Mouse (Mus musculus): ENCODE measurements around the gene Uap1. TPM values are rescaled to one million over a fixed set of nuclear protein-coding genes. Genes with fewer than 3 reads are reported as not detected.

The Uap1 gene
- total and polyA plus RNA-seq, 2 experiments from 2014 or later: 48.5 to 58.0 TPM

DNA sequence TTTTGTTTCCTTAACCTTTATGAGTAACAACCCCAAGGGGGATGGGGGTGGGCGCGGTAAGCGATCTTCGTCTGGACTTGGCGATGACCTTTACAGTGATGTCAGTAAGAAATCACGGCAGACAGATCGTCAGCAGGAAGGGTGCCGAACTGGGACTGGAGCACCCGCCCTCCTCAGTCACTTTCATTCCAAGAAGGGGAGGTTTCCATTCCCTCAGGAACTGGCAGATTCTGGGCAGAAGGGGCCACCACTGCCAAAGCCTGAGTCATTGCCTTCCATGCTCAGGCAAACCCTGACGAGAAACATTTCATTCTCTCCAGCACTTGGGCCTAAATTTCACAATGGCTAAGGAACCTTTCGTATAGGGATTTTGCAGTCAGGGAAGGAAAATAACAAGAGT is 13.8 kb upstream of the Uap1 start:
- Histone ChIP-seq H3K36me3 (ENCODE audit: insufficient read depth) (peaks cover 12% of the 10 kb centered on the region), H3K9ac (no peak overlapping the region), H3K4me2 (ENCODE audit: low read depth) (no peak overlapping the region), H3K27me3 (ENCODE audit: insufficient read depth, low read length) (no peaks in the 10 kb centered on the region), H3K27ac (ENCODE audit: low read depth, low read length) (no peak overlapping the region), H3K9me3 (ENCODE audit: low read length) (no peaks in the 10 kb centered on the region), H3K4me1 (ENCODE audit: insufficient read depth) (no peaks in the 10 kb centered on the region), H3K4me3 (ENCODE audit: low read depth, low read length) (no peak overlapping the region)
- no peak for TF ChIP-seq CTCF (IDR thresholded peaks at IDR 0.05; ENCODE audit: low read depth)
- 79% methylated on average over 11 of the region's 11 CpGs for whole genome bisulfite sequencing
- ATAC-seq (no peak), DNase-seq (no peak)

DNA sequence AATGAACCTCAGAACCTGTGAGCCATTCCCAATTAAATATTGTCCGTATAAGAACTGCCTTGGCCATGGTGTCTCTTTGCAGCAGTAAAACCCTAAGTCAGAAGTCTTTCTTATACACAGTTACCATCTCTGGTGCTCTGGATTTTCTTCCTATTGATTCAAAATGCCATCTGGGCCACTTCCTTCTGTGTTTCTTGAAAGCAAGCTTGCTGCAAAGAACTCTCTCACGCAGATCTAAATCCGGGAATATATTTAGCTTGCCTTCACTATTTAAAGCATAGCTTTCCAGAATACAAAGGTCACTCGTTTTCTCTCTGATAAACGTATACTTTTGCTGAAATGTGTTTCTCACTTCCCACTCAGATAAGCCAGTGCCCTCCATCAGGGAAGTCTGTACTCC is 11.8 kb upstream of the Uap1 start:
- TF ChIP-seq CTCF (IDR thresholded peaks at IDR 0.05; ENCODE audit: low read depth): no peak
- Histone ChIP-seq H3K9me3 (ENCODE audit: low read length) (no peaks in the 10 kb centered on the region), H3K4me1 (ENCODE audit: insufficient read depth) (no peaks in the 10 kb centered on the region), H3K27ac (ENCODE audit: low read depth, low read length) (peak overlapping the region; percentile 64), H3K4me2 (ENCODE audit: low read depth) (no peak overlapping the region), H3K36me3 (ENCODE audit: insufficient read depth) (no peaks in the 10 kb centered on the region), H3K9ac (no peak overlapping the region), H3K27me3 (ENCODE audit: insufficient read depth, low read length) (no peaks in the 10 kb centered on the region), H3K4me3 (ENCODE audit: low read depth, low read length) (no peak overlapping the region)
- 72% methylated on average over 5 of the region's 5 CpGs for WGBS
- ATAC-seq (peak; percentile 42), DNase-seq (peak; percentile 31)

DNA sequence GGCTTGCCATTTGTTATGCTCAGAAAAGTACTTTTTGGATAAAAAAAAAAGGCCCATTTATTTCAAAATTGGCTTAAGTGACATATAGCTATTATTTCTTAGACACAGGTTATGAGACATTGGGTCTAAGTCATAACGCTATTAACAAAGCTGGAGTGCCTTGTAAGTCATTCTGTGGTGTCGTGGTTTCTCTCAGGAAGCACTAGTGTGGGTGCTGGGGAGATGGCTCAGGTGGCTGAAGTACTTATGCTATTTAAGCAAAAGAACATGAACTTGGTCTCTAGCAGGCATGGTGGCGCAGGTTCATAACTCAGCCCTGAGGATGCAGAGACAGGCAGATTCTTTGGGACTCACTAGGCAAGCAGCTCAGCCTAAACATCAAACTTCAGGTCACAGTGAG is 10.4 kb upstream of the Uap1 start:
- no peak for TF ChIP-seq CTCF (IDR thresholded peaks at IDR 0.05; ENCODE audit: low read depth)
- no peaks in the 10 kb centered on the region for H3K36me3 ChIP-seq (ENCODE audit: insufficient read depth)
- no peak for DNase-seq
- WGBS: 89% methylated on average over 3 of the region's 3 CpGs
- H3K4me1 ChIP-seq (ENCODE audit: insufficient read depth): no peaks in the 10 kb centered on the region
- H3K9me3 ChIP-seq (ENCODE audit: low read length): no peaks in the 10 kb centered on the region
- H3K9ac ChIP-seq: no peak overlapping the region
- H3K4me3 ChIP-seq (ENCODE audit: low read depth, low read length): no peak overlapping the region
- no peaks in the 10 kb centered on the region for H3K27me3 ChIP-seq (ENCODE audit: insufficient read depth, low read length)
- H3K4me2 ChIP-seq (ENCODE audit: low read depth): no peak overlapping the region
- no peak for ATAC-seq
- no peak overlapping the region for H3K27ac ChIP-seq (ENCODE audit: low read depth, low read length)

DNA sequence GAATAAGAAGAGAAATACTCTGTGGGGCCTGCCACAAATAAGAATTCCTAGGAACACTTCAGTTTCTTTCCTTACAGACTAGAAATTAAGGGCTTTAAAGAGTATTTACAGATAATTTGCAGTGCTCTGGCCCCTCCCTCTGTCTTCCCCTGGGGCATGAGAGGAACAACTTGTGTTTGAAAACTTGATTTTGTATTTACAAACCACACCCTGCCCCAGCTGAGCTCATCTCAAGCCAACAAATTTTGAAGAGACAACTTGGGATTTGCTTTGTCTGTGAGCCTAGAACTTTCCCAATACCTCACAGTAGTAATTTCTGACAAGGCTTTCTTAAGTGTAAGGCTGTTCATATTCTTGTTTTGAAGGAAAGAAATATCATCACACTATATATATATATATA is 7.9 kb upstream of the Uap1 start:
- Histone ChIP-seq H3K4me3 (ENCODE audit: low read depth, low read length) (no peak overlapping the region), H3K27me3 (ENCODE audit: insufficient read depth, low read length) (no peaks in the 10 kb centered on the region), H3K9ac (no peak overlapping the region), H3K4me2 (ENCODE audit: low read depth) (no peak overlapping the region), H3K4me1 (ENCODE audit: insufficient read depth) (no peaks in the 10 kb centered on the region), H3K9me3 (ENCODE audit: low read length) (no peaks in the 10 kb centered on the region), H3K27ac (ENCODE audit: low read depth, low read length) (no peak overlapping the region), H3K36me3 (ENCODE audit: insufficient read depth) (no peaks in the 10 kb centered on the region)
- no peak for TF ChIP-seq CTCF (IDR thresholded peaks at IDR 0.05; ENCODE audit: low read depth)
- ATAC-seq (no peak), DNase-seq (no peak)

DNA sequence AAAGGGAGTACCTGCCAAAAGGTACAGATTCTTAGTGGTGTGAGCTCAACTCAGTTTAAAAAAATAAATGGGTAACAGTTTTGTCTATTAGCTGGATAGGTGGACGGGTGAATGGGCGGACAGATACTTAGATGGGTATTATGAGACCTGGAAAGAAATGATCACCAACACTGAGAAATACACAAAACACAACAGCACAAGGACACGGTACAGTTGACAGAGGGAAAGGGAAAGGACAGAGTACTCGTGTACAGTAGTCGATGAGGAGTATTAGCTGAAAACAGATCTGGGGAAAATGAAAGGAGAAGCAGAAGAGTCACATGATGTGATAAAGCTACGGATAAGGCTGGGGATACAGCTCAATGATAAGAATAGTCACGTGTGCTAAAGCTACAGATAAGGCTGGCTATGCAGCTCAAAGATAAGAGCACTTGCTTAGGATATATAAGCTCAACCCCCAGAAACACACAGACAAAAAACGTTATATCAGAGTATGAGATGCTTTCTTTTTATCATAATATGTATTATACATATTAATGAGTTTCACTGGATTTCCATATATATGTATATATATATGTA is 2.0 kb upstream of the Uap1 start:
- no peaks in the 10 kb centered on the region for H3K27me3 ChIP-seq (ENCODE audit: insufficient read depth, low read length)
- no peaks in the 10 kb centered on the region for H3K9me3 ChIP-seq (ENCODE audit: low read length)
- H3K36me3 ChIP-seq (ENCODE audit: insufficient read depth): no peaks in the 10 kb centered on the region
- H3K9ac ChIP-seq: no peak overlapping the region
- no peak overlapping the region for H3K4me3 ChIP-seq (ENCODE audit: low read depth, low read length)
- DNase-seq: no peak
- no peak for ATAC-seq
- no peak overlapping the region for H3K27ac ChIP-seq (ENCODE audit: low read depth, low read length)
- no peak for TF ChIP-seq CTCF (IDR thresholded peaks at IDR 0.05; ENCODE audit: low read depth)
- 0 out of 2 replicates have a peak, but pooled peaks cover 10% of the 10 kb centered on the region for H3K4me1 ChIP-seq (ENCODE audit: insufficient read depth)
- 89% methylated on average over 8 of the region's 8 CpGs for WGBS
- H3K4me2 ChIP-seq (ENCODE audit: low read depth): no peak overlapping the region

DNA sequence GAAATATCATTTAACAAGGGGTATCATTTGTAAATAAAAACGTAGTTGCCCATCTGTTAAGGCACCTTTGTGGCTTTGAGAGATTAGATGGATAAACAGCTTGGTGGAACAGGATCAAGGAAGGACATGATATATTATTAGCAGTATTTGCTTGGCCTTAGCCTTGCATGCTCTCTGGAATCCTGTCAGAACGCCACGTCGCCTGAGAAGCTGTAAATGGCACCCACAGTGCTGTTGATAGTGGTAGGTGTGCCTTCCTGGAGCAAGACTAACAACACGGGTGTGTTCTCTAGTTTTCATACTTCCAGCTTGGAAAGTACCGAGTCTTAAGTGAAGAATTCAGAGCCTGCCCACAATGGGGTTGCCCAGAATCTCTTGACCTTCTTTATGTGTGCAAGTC is 1.1 kb upstream of the Uap1 start:
- H3K4me2 ChIP-seq (ENCODE audit: low read depth): no peak overlapping the region
- H3K4me1 ChIP-seq (ENCODE audit: insufficient read depth): 0 out of 2 replicates have a peak, but pooled peaks cover 10% of the 10 kb centered on the region
- ATAC-seq (no peak), DNase-seq (no peak)
- no peak overlapping the region for H3K27ac ChIP-seq (ENCODE audit: low read depth, low read length)
- 53% methylated on average over 6 of the region's 6 CpGs for WGBS
- no peak overlapping the region for H3K4me3 ChIP-seq (ENCODE audit: low read depth, low read length)
- no peaks in the 10 kb centered on the region for H3K9me3 ChIP-seq (ENCODE audit: low read length)
- no peak for TF ChIP-seq CTCF (IDR thresholded peaks at IDR 0.05; ENCODE audit: low read depth)
- no peaks in the 10 kb centered on the region for H3K27me3 ChIP-seq (ENCODE audit: insufficient read depth, low read length)
- H3K9ac ChIP-seq: no peak overlapping the region
- no peaks in the 10 kb centered on the region for H3K36me3 ChIP-seq (ENCODE audit: insufficient read depth)

DNA sequence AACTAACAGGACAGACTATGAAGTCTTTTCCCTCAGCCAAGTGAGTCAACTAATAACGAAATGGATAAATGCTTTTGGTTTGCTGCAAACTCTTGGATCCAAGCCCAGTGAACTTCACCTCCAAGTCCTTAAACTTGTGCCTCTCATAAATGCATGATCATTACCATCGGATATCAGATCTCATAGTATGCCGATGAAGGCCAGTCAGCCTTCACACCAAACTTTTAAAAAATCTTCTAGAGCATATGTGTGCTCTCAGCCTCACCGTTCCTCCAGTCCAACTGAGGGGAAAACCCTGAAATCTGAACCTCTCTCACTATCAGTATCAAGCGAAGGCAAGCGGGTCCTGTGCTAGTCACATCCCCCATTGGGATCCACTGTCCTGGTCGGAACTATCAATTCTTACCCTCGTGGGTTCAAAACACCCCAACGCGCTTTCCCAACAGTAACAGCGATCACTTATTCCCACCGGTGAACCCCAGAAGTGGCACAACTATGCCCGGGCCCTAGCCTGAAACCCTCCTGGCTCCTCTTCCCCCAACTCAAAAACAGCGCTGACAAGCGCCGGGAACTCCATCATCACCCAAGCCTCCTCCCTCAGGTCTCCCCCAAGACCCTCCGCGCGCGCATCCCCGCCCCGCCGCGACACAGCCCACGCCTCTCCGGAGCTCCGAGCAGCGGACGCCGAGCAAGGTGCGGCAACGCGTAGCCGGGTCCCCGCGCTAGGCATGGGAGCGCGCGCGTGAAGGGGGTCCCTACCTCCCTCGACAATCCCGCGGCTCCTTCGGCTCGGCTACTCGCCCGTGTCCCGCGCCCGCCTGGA is 555 bp downstream of the Uap1 start:
- DNase-seq: no peak
- H3K9me3 ChIP-seq (ENCODE audit: low read length): no peaks in the 10 kb centered on the region
- 1% methylated on average over 50 of the region's 50 CpGs for WGBS

More for the DNA sequence above, 555 bp downstream of the Uap1 start:
- Histone ChIP-seq H3K27ac (ENCODE audit: low read depth, low read length) (peak overlapping the region; percentile 84), H3K9ac (peak overlapping the region; percentile 82), H3K36me3 (ENCODE audit: insufficient read depth) (no peaks in the 10 kb centered on the region), H3K4me3 (ENCODE audit: low read depth, low read length) (peak overlapping the region; percentile 90), H3K27me3 (ENCODE audit: insufficient read depth, low read length) (no peaks in the 10 kb centered on the region), H3K4me1 (ENCODE audit: insufficient read depth) (0 out of 2 replicates have a peak, but pooled peaks cover 10% of the 10 kb centered on the region), H3K4me2 (ENCODE audit: low read depth) (peak overlapping the region; percentile 69)
- TF ChIP-seq CTCF (IDR thresholded peaks at IDR 0.05; ENCODE audit: low read depth): no peak
- peak; percentile 84 for ATAC-seq
